Mouse (Mus musculus) liver, postnatal 0 days (tissue): ENCODE data around the gene Ddx17.

Experiments used
- CTCF ChIP-seq: sonication (generic); IDR thresholded peaks from 2 replicates; pipeline ENCODE4 v1.5.1; 2016; ENCODE audit warnings: antibody characterized with exemption, low read depth
- EP300 ChIP-seq: IDR thresholded peaks from 2 replicates; pipeline ENCODE4 v1.6.1; 2016; ENCODE audit warnings: antibody characterized with exemption, low read depth, mild to moderate bottlenecking

GRCm38 (mm10) chr15:79559649-79560048 lies 13.1 kb upstream of the Ddx17 start:
- TF ChIP-seq CTCF (no peak), EP300 (no peak)
